Mouse (Mus musculus) liver, embryonic 11.5 days (tissue): Measurements from ENCODE around the gene Tent5c. TPM values are rescaled to one million over a fixed set of nuclear protein-coding genes. Genes with fewer than 3 reads are reported as not detected.

Experiments used
- ATAC-seq: fragments of 200-750 bp; cut with Nextera tagmentation; replicated peaks from 2 replicates; pipeline ENCODE4 v1.8.0; 2017; ENCODE audit warnings: moderate number of reproducible peaks, mild to moderate bottlenecking, moderate TSS enrichment, moderate library complexity; ENCODE audit not compliant: low FRiP score
- DNase-seq: peaks from one replicate; pipeline ENCODE4 v3.0.0-alpha.2; 2017; ENCODE audit warnings: low spot score
- H3K27ac ChIP-seq: fragments of 300-500 bp; sonication (generic); 2 replicates; pipeline ENCODE4 v1.5.1; 2014; ENCODE audit warnings: mild to moderate bottlenecking, low read depth, low read length, control low read depth
- H3K27me3 ChIP-seq: fragments of 300-500 bp; sonication (generic); replicated peaks from 2 replicates; pipeline ENCODE4 v1.6.1; 2014; ENCODE audit warnings: low read length, mixed read lengths; ENCODE audit not compliant: control insufficient read depth, insufficient read depth
- H3K36me3 ChIP-seq: fragments of 300-500 bp; sonication (generic); 2 replicates; pipeline ENCODE4 v1.6.1; 2014; ENCODE audit warnings: mild to moderate bottlenecking, low read length, moderate library complexity, mixed read lengths; ENCODE audit not compliant: control insufficient read depth, insufficient read depth
- H3K4me1 ChIP-seq: fragments of 300-500 bp; sonication (generic); replicated peaks from 2 replicates; pipeline ENCODE4 v1.6.1; 2014; ENCODE audit warnings: low read length, mixed read lengths; ENCODE audit not compliant: control insufficient read depth, insufficient read depth
- H3K4me2 ChIP-seq: fragments of 300-500 bp; sonication (generic); 2 replicates; pipeline ENCODE4 v1.6.1; 2014; ENCODE audit warnings: mild to moderate bottlenecking, control low read depth, moderate library complexity
- H3K4me3 ChIP-seq: fragments of 300-500 bp; sonication (generic); 2 replicates; pipeline ENCODE4 v1.5.1; 2014; ENCODE audit warnings: low read depth, low read length, control low read depth
- H3K9ac ChIP-seq: fragments of 300-500 bp; sonication (generic); 2 replicates; pipeline ENCODE4 v1.6.1; 2014; ENCODE audit warnings: low read depth, low read length, control low read depth
- H3K9me3 ChIP-seq: fragments of 300-500 bp; sonication (generic); 2 replicates; pipeline ENCODE4 v1.6.1; 2016; ENCODE audit warnings: low read length, inconsistent platforms, mixed read lengths; ENCODE audit not compliant: control insufficient read depth
- WGBS: fragments of 180-500 bp; shearing (Covaris S2); extraction: QIAGEN DNeasy Blood & Tissue Kit; methylation state at CpG from one replicate; pipeline ENCODE4 v1.1.7; 2014; 5-methylcytosine and 5-hydroxymethylcytosine counted together
- polyA plus RNA-seq: library from polyadenylated mRNA; unstranded; fragments of >200 nt; fragmentation: Nextera tagmentation; extraction: Ambion mirVana; gene quantifications from 2 replicates; pipeline ENCODE4 v1.2.1, GENCODE M21; 2014

The Tent5c gene
- polyA plus RNA-seq, 1 experiment from 2014 or later, result 10.5 TPM

GRCm38 (mm10) chr3:100464596-100464995 lies 24.5 kb downstream of the Tent5c start:
- Histone ChIP-seq H3K4me2 (no peak overlapping the region), H3K9ac (no peak overlapping the region), H3K4me1 (peaks cover 3% of the 10 kb centered on the region; the same call in 1 of the 2 replicates), H3K4me3 (no peak overlapping the region), H3K27me3 (no peaks in the 10 kb centered on the region), H3K9me3 (no peaks in the 10 kb centered on the region), H3K27ac (no peak overlapping the region), H3K36me3 (no peaks in the 10 kb centered on the region)
- no peak for DNase-seq
- ATAC-seq, result no peak
- 90% methylated on average over 5 of the region's 5 CpGs for WGBS

- Histone ChIP-seq H3K9ac (no peak overlapping the region), H3K27ac (no peak overlapping the region), H3K27me3 (no peaks in the 10 kb centered on the region), H3K4me2 (no peak overlapping the region), H3K9me3 (no peaks in the 10 kb centered on the region), H3K4me3 (no peak overlapping the region), H3K36me3 (no peaks in the 10 kb centered on the region), H3K4me1 (peaks cover 3% of the 10 kb centered on the region; the same call in 1 of the 2 replicates)
- ATAC-seq (no peak), DNase-seq (no peak)
- 67% methylated on average over 2 of the region's 2 CpGs for WGBS
Measured at GRCm38 (mm10) chr3:100463959-100464265, 25.2 kb downstream of the Tent5c start.

GRCm38 (mm10) chr3:100463160-100463958 lies 25.8 kb downstream of the Tent5c start:
- H3K27ac ChIP-seq, result no peak overlapping the region
- no peaks in the 10 kb centered on the region for H3K27me3 ChIP-seq
- 46% methylated on average over 12 of the region's 12 CpGs for WGBS
- DNase-seq (no peak), ATAC-seq (no peak)
- H3K4me1 ChIP-seq, result peaks cover 3% of the 10 kb centered on the region; the same call in 1 of the 2 replicates
- no peaks in the 10 kb centered on the region for H3K36me3 ChIP-seq
- H3K4me3 ChIP-seq, result no peak overlapping the region
- H3K9me3 ChIP-seq, result no peaks in the 10 kb centered on the region
- H3K4me2 ChIP-seq, result no peak overlapping the region
- H3K9ac ChIP-seq, result no peak overlapping the region

- DNase-seq (no peak), ATAC-seq (no peak)
- H3K27ac ChIP-seq, result no peak overlapping the region
- H3K9me3 ChIP-seq, result no peaks in the 10 kb centered on the region
- no peak overlapping the region for H3K9ac ChIP-seq
- H3K27me3 ChIP-seq, result no peaks in the 10 kb centered on the region
- peaks cover 3% of the 10 kb centered on the region; the same call in 1 of the 2 replicates for H3K4me1 ChIP-seq
- H3K36me3 ChIP-seq, result no peaks in the 10 kb centered on the region
- WGBS, result 73% methylated on average over 8 of the region's 8 CpGs
- no peak overlapping the region for H3K4me3 ChIP-seq
- no peak overlapping the region for H3K4me2 ChIP-seq
Measured at GRCm38 (mm10) chr3:100462235-100463083, 26.7 kb downstream of the Tent5c start.

- 78% methylated on average over 2 of the region's 2 CpGs for WGBS
- no peaks in the 10 kb centered on the region for H3K9me3 ChIP-seq
- no peaks in the 10 kb centered on the region for H3K36me3 ChIP-seq
- no peak overlapping the region for H3K4me2 ChIP-seq
- no peak overlapping the region for H3K4me3 ChIP-seq
- H3K27ac ChIP-seq, result no peak overlapping the region
- DNase-seq (no peak), ATAC-seq (peak; percentile 60; the same call in 1 of the 2 replicates)
- peaks cover 3% of the 10 kb centered on the region; the same call in 1 of the 2 replicates for H3K4me1 ChIP-seq
- no peak overlapping the region for H3K9ac ChIP-seq
- no peaks in the 10 kb centered on the region for H3K27me3 ChIP-seq
Measured at GRCm38 (mm10) chr3:100460510-100460909, 28.6 kb downstream of the Tent5c start.

- 84% methylated on average over 7 of the region's 7 CpGs for WGBS
- peaks cover 26% of the 10 kb centered on the region for H3K4me1 ChIP-seq
- H3K36me3 ChIP-seq, result no peaks in the 10 kb centered on the region
- H3K4me3 ChIP-seq, result no peak overlapping the region
- no peaks in the 10 kb centered on the region for H3K9me3 ChIP-seq
- DNase-seq (no peak), ATAC-seq (no peak)
- H3K9ac ChIP-seq, result no peak overlapping the region
- H3K4me2 ChIP-seq, result no peak overlapping the region
- H3K27ac ChIP-seq, result no peak overlapping the region
- H3K27me3 ChIP-seq, result no peaks in the 10 kb centered on the region
Measured at GRCm38 (mm10) chr3:100443798-100444500, 45.2 kb downstream of the Tent5c start.

GRCm38 (mm10) chr3:100442499-100442898 lies 46.6 kb downstream of the Tent5c start:
- ATAC-seq, result no peak
- Histone ChIP-seq H3K36me3 (no peaks in the 10 kb centered on the region), H3K4me3 (no peak overlapping the region)

GRCm38 (mm10) chr3:100440754-100441153 lies 48.4 kb downstream of the Tent5c start:
- Histone ChIP-seq H3K27me3 (no peaks in the 10 kb centered on the region), H3K27ac (no peak overlapping the region)

More at GRCm38 (mm10) chr3:100442499-100442898, 46.6 kb downstream of the Tent5c start:
- Histone ChIP-seq H3K9ac (no peak overlapping the region), H3K4me1 (peaks cover 38% of the 10 kb centered on the region), H3K27me3 (no peaks in the 10 kb centered on the region), H3K4me2 (no peak overlapping the region), H3K27ac (no peak overlapping the region), H3K9me3 (no peaks in the 10 kb centered on the region)
- 86% methylated on average over 6 of the region's 6 CpGs for WGBS
- no peak for DNase-seq

More at GRCm38 (mm10) chr3:100440754-100441153, 48.4 kb downstream of the Tent5c start:
- Histone ChIP-seq H3K4me2 (no peak overlapping the region), H3K4me3 (no peak overlapping the region), H3K36me3 (no peaks in the 10 kb centered on the region), H3K4me1 (peaks cover 45% of the 10 kb centered on the region), H3K9me3 (no peaks in the 10 kb centered on the region), H3K9ac (no peak overlapping the region)
- 44% methylated on average over 4 of the region's 4 CpGs for WGBS
- ATAC-seq, result no peak
- no peak for DNase-seq
